Mouse (Mus musculus): ENCODE results near the gene Parp9.

GRCm38 (mm10) chr16:35918721-35919543 is 19.3 kb upstream of the Parp9 start:
- TF ChIP-seq EP300 (IDR thresholded peaks at IDR 0.05; ENCODE audit: low read depth) (no peak), CTCF (IDR thresholded peaks at IDR 0.05; ENCODE audit: low read depth) (no peak)
